Mouse (Mus musculus) embryonic facial prominence, embryonic 10.5 days (tissue): ENCODE results near the gene Cxcr5. TPM values are rescaled to one million over a fixed set of nuclear protein-coding genes. Genes with fewer than 3 reads are reported as not detected.

Source experiments
- DNase-seq: peaks from one replicate; pipeline ENCODE4 v3.0.0-alpha.2; 2017; ENCODE audit warnings: low spot score
- H3K27ac ChIP-seq: fragments of 300-500 bp; sonication (generic); replicated peaks from 2 replicates; pipeline ENCODE4 v1.5.1; 2016; ENCODE audit warnings: mild to moderate bottlenecking
- H3K27me3 ChIP-seq: fragments of 300-500 bp; sonication (generic); replicated peaks from 2 replicates; pipeline ENCODE4 v1.6.1; 2016; ENCODE audit warnings: low read depth, mild to moderate bottlenecking; ENCODE audit not compliant: poor library complexity, severe bottlenecking
- H3K36me3 ChIP-seq: fragments of 300-500 bp; sonication (generic); replicated peaks from 2 replicates; pipeline ENCODE4 v1.6.1; 2016; ENCODE audit warnings: mild to moderate bottlenecking, moderate library complexity
- H3K4me1 ChIP-seq: fragments of 300-500 bp; sonication (generic); 2 replicates; pipeline ENCODE4 v1.6.1; 2016
- H3K4me3 ChIP-seq: fragments of 300-500 bp; sonication (generic); 2 replicates; pipeline ENCODE4 v1.5.1; 2016; ENCODE audit warnings: mild to moderate bottlenecking, moderate library complexity
- H3K9me3 ChIP-seq: fragments of 300-500 bp; sonication (generic); 2 replicates; pipeline ENCODE4 v1.6.1; 2016; ENCODE audit warnings: mild to moderate bottlenecking
- WGBS: fragments of 180-500 bp; shearing (Covaris S2); methylation state at CpG from one replicate; pipeline ENCODE4 v1.1.7; 2016; 5-methylcytosine and 5-hydroxymethylcytosine counted together
- polyA plus RNA-seq: library from polyadenylated mRNA; unstranded; fragments of >200 nt; fragmentation: Nextera tagmentation; extraction: Ambion mirVana; gene quantifications from 2 replicates; pipeline ENCODE4 v1.2.1, GENCODE M21; 2016

Gene Cxcr5
- polyA plus RNA-seq, 1 experiment from 2014 or later = not detected

DNA sequence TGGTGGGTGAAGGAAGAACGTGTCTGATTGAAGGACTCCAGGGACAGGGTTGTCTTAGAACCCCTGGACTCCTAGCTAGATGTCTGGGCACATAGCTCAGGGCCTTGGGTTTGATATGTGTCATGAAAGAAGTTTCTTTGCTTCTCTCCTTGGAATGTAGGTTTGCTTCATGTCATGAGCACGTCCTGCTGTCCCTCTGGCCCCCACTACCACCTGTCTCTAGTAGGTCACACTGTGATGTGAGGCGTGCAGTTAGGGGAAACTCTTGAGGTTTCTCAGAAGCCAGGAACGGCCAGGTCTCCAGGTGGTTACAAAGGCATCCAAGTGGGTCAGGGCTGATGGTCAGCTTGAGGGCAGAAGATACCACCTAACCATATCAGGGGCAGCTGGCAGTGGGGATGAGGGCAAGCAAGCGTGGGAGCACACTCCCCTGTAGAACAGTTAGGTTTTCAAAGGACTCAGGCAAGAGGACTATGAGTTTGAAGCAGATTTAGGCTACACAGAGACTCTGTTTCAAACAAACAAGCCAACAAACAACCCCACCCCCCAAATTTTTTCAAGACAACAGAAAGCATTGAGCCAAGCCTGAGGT lies 37.3 kb downstream of the Cxcr5 start:
- Histone ChIP-seq H3K9me3 (no peaks in the 10 kb centered on the region), H3K27ac (no peak overlapping the region), H3K36me3 (no peaks in the 10 kb centered on the region), H3K4me1 (no peaks in the 10 kb centered on the region), H3K4me3 (no peak overlapping the region), H3K27me3 (no peaks in the 10 kb centered on the region)
- DNase-seq = no peak
- WGBS = 75% methylated on average over 5 of the region's 5 CpGs

DNA sequence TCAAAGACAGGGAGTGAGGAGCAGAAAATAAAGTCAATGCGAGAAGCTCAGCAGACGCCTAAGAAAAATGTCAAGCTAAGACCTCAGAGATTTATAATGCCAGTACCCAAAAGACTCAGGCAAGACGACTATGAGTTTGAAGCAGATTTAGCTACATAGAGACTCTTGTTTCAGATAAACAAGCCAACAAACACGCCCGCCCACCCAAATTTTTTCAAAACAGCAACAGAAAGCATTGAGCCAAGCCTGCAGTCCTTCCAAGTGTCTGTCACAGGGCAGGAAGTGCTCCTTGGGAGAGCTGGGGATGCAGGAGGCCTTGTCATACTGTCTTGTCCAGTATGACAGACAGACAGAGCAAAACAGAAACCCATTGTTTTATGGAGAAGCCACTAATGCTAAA lies 38.0 kb downstream of the Cxcr5 start:
- Histone ChIP-seq H3K4me3 (no peak overlapping the region), H3K36me3 (no peaks in the 10 kb centered on the region), H3K27me3 (no peaks in the 10 kb centered on the region), H3K4me1 (no peaks in the 10 kb centered on the region), H3K9me3 (no peaks in the 10 kb centered on the region), H3K27ac (no peak overlapping the region)
- WGBS = 78% methylated on average over 5 of the region's 5 CpGs
- no peak for DNase-seq

DNA sequence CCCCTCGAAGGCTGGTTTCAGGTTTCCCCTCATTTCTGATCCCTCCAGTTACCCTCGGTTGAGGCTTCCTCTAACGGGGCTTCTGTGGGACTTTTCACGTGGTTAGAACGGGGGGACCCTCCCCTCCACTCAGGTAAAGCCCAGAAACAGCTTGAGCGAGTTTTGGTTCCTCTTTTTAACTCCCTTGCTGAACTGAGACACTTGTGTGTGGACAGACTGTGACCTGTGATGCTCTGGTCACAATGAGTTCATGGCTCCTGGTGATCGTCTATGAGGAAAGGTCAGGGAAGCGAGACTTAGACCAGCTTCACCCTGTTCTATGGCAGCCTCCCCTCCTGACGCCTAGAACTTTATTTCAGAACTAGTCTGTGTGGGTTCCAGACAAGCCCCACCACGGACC lies 39.8 kb downstream of the Cxcr5 start:
- Histone ChIP-seq H3K4me3 (no peak overlapping the region), H3K27ac (no peak overlapping the region), H3K4me1 (0 out of 2 replicates have a peak, but pooled peaks cover 2% of the 10 kb centered on the region), H3K27me3 (no peaks in the 10 kb centered on the region), H3K36me3 (no peaks in the 10 kb centered on the region), H3K9me3 (no peaks in the 10 kb centered on the region)
- 82% methylated on average over 10 of the region's 10 CpGs for WGBS
- no peak for DNase-seq

DNA sequence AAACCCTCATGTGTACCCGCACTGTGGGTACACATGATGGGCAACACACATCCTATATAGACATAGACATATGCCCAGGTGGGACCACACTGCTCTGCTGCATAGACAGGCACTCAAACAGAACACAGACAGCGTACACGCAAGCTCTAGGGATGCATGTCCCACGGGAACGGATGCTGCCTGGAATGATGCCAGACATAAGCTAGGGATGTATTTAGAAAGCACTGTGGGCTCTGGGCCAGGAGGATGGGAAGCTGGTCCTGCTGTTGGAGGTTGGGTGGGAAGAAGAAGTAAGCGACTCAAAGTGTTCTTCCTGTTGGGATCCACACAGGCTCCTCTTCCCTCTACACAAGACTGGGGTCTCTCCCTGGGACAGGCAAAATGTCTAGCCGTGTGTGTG lies 43.6 kb downstream of the Cxcr5 start:
- WGBS = 86% methylated on average over 7 of the region's 7 CpGs
- H3K9me3 ChIP-seq = no peaks in the 10 kb centered on the region
- DNase-seq = no peak

DNA sequence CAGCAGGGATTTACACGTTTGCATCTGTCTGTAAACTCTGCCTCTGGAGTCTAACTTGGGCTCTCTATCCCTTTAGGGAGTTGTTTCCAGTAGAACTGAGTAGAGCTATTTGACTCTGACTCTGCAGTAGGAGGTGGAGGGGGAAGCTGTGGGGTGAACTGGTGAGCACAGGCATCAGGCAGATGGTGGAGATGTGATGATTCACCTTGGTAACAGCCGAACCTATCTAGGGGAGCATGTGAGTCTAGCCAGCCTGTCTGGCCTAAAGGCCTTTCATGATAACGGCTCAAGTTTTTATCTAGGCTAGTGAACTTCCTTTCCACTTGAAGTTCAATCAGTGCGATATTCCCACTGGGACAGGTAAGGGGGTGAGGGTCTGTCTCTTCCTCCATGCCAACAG lies 44.3 kb downstream of the Cxcr5 start:
- DNase-seq = no peak
- Histone ChIP-seq H3K4me3 (no peak overlapping the region), H3K9me3 (no peaks in the 10 kb centered on the region), H3K27ac (no peak overlapping the region), H3K36me3 (no peaks in the 10 kb centered on the region), H3K27me3 (no peaks in the 10 kb centered on the region), H3K4me1 (peaks cover 3% of the 10 kb centered on the region; the same call in 1 of the 2 replicates)
- WGBS = 70% methylated on average over 4 of the region's 4 CpGs

More for the DNA sequence above, 43.6 kb downstream of the Cxcr5 start:
- Histone ChIP-seq H3K27ac (no peak overlapping the region), H3K4me3 (no peak overlapping the region), H3K27me3 (no peaks in the 10 kb centered on the region), H3K4me1 (0 out of 2 replicates have a peak, but pooled peaks cover 2% of the 10 kb centered on the region), H3K36me3 (no peaks in the 10 kb centered on the region)

DNA sequence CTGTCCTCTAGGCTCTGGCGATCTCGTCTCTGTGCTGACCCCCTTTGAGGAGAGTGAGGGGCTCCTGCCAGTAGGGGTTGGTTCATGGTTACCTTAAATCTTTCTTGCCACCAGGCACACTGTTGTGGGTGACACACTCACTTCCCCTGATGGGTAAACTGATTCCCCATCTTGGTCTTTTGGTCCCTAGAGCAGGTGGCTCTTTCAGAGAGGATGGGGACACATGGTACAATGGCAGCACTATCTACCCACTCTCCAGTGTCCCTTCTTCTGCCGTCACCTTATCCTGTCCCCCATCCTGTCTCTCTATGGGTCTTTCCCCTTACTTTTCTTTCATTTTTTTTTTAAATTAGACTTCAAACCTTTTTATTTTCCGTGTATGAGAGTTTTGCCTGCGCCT lies 45.8 kb downstream of the Cxcr5 start:
- Histone ChIP-seq H3K9me3 (no peaks in the 10 kb centered on the region), H3K27me3 (no peaks in the 10 kb centered on the region), H3K36me3 (no peaks in the 10 kb centered on the region), H3K4me3 (no peak overlapping the region), H3K27ac (no peak overlapping the region), H3K4me1 (peaks cover 16% of the 10 kb centered on the region)
- no peak for DNase-seq
- WGBS = 90% methylated on average over 5 of the region's 5 CpGs

DNA sequence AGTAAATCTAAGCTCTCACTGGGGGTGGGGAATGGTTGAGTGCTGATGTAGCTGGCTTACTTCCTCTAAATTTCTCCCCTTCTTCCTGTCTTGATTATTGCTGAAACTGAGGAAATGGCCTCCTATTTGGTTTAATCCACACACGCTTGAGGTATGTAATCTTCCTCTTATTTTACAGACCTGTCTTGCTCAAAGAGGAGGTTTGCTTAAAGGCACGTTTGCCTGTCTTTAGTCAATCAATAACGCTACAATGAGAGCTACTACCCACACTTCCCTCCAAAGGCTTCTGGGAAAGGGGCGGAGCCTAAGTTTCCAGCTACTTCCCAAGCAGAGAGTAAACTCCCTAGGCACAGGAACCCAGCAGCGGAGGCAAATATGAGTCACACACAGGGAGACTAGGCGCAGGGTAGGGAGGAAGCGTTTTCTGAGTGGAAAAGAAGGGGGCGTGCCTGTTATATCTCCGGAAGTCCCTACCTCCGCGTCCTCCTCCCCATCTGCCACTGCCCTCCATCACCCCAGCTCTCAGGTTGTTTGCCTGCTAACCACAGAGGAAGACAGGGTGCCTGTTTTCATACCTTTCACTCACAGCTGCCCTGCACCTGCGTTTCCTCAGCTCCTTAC lies 46.4 kb downstream of the Cxcr5 start:
- H3K4me1 ChIP-seq = peaks cover 22% of the 10 kb centered on the region
- H3K27me3 ChIP-seq = no peaks in the 10 kb centered on the region
- no peaks in the 10 kb centered on the region for H3K9me3 ChIP-seq
- no peak overlapping the region for H3K4me3 ChIP-seq
- no peak overlapping the region for H3K27ac ChIP-seq
- 69% methylated on average over 12 of the region's 12 CpGs for WGBS
- no peaks in the 10 kb centered on the region for H3K36me3 ChIP-seq
- no peak for DNase-seq

DNA sequence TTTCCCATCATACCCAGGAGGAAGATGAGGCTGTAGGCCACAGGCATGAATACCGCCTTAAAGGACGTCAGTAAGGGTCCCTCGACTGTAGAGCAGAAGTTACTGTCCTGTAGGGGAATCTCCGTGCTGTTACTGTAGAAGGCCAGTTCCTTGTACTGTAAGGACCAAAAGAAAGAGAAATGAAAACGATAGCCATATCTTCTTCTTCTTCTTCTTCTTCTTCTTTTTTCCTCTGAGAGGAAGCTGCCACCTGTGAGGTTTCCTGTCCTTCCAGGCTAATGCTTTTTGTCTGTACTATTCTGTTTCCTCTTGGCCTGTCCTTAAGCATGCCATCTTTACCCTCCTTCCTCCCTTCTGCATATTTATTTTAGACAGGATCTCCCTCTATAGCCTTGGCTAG lies 47.5 kb downstream of the Cxcr5 start:
- 90% methylated on average over 5 of the region's 5 CpGs for WGBS
- Histone ChIP-seq H3K36me3 (peaks cover 4% of the 10 kb centered on the region), H3K4me3 (no peak overlapping the region), H3K4me1 (peaks cover 32% of the 10 kb centered on the region), H3K27ac (no peak overlapping the region), H3K27me3 (peaks cover 6% of the 10 kb centered on the region), H3K9me3 (no peaks in the 10 kb centered on the region)
- no peak for DNase-seq

DNA sequence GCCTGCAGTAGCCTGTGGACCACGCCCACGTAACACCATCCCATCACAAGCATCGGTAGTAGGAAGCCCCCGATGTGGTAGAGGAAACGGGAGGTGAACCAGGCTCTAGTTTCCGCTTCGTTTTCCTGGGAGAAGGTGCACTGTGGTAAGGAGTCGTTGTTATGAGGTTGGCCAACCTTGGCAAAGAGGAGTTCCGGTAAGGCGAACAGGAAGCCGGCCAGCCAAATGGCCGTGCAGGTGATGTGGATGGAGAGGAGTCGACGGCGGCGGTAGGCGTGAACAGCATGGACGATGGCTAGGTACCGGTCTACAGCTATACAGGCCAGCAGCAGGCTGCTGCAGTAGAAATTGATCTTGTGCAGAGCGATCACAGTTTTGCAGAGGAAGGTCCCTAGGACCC lies 48.1 kb downstream of the Cxcr5 start:
- Histone ChIP-seq H3K27me3 (peaks cover 12% of the 10 kb centered on the region), H3K4me3 (no peak overlapping the region), H3K36me3 (peaks cover 9% of the 10 kb centered on the region), H3K4me1 (peaks cover 38% of the 10 kb centered on the region), H3K27ac (no peak overlapping the region), H3K9me3 (no peaks in the 10 kb centered on the region)
- 80% methylated on average over 20 of the region's 20 CpGs for WGBS
- DNase-seq = no peak

DNA sequence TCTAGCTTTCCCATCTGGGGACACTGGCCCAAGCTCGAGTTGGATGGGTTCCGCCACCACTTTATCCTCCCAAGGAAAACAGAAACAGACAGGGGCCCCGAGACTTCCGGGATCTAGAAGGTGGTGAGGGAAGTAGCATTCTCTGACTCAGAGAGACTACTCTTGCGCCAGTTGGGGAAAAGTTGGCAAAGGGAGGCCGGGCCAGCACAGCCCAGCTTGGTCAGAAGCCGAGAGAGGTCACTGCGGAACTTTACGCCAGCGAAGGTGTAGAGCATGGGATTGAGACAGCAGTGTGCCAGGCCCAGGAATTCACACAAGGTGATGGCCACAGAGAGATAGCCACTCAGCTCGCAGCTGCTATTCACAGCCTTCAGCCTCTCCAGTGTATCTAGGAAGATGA lies 48.6 kb downstream of the Cxcr5 start:
- WGBS = 89% methylated on average over 11 of the region's 11 CpGs
- no peak for DNase-seq
- H3K27me3 ChIP-seq = peaks cover 13% of the 10 kb centered on the region
- H3K4me3 ChIP-seq = no peak overlapping the region
- peaks cover 40% of the 10 kb centered on the region for H3K4me1 ChIP-seq
- H3K36me3 ChIP-seq = peaks cover 14% of the 10 kb centered on the region
- H3K27ac ChIP-seq = no peak overlapping the region
- H3K9me3 ChIP-seq = no peaks in the 10 kb centered on the region

DNA sequence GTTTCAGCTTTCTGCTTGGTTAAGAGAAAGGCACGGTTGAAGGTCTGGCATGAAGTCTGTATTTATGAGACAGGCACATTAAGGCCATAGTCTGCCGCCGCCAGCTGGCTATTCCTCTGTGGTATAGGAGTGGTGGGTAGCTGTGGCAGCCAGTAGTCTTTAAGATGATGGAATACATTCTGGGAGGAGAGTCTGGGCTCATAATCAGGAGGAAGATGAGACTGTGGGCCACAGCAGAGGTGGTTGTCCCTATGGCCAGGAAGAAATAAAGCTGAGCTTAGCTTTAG lies 49.0 kb downstream of the Cxcr5 start:
- H3K4me1 ChIP-seq = peaks cover 40% of the 10 kb centered on the region

DNA sequence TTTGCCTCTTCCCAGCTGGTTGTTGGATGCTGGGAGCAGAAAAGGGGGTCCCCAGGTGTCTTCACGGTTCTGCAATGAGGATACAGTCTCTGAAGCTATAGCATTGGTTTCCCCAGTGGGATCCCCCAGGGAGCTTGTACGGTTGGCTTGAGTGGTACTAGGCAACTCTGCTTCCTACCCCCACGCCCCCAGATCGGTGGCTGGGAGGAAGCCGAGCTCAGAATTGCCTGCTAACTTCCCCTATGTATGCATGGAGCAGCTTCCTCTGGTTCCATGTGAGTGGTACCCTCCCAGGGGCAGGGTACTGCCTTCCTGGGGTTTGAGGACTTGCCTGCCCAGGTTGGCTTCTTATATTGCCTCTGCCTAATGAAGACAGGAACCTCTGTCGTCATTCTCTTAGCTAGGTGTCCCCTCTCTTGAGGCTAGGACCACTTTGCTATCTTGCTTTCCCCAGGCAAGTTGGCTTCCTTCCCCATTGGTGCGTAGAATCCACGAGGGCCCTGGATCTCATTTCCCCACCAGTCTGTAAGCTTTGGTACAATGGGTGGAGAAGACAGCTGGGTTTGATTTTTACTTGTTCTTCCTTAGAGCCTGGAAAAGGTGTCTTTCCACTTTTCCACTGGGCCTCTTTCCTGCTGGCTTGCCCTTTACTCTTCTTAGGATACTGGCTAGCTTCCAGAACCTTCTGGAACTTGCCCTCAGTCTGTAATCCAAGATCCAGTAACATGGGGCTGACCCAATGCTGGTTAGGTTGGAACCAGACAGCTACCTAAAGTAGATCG lies 49.6 kb downstream of the Cxcr5 start:
- peaks cover 24% of the 10 kb centered on the region for H3K36me3 ChIP-seq
- H3K9me3 ChIP-seq = no peaks in the 10 kb centered on the region
- no peak overlapping the region for H3K27ac ChIP-seq
- H3K27me3 ChIP-seq = peaks cover 13% of the 10 kb centered on the region
- H3K4me1 ChIP-seq = peaks cover 37% of the 10 kb centered on the region
- no peak for DNase-seq
- H3K4me3 ChIP-seq = no peak overlapping the region
- 77% methylated on average over 9 of the region's 9 CpGs for WGBS

More for the DNA sequence above, 49.0 kb downstream of the Cxcr5 start:
- Histone ChIP-seq H3K27ac (no peak overlapping the region), H3K36me3 (peaks cover 19% of the 10 kb centered on the region), H3K27me3 (peaks cover 13% of the 10 kb centered on the region), H3K4me3 (no peak overlapping the region), H3K9me3 (no peaks in the 10 kb centered on the region)
- no peak for DNase-seq
- 90% methylated on average over 3 of the region's 3 CpGs for WGBS
